Mouse (Mus musculus) heart, postnatal 4 days (tissue): ENCODE results near the gene Myb. TPM values are rescaled to one million over a fixed set of nuclear protein-coding genes. Genes with fewer than 3 reads are reported as not detected.

Experiments
- DNase-seq: peaks from one replicate; pipeline ENCODE4 v3.0.0; 2021
- total RNA-seq, 2 experiments: library from RNA; stranded (reverse); gene quantifications; 2 replicates each; pipeline ENCODE4 v1.2.3; 2021

Gene Myb
- total RNA-seq = under 1 TPM; 0.43 to 0.91 TPM

GRCm38 (mm10) chr10:21160537-21161358 lies at the start of gene Myb:
Gene Myb, minus strand, starts transcription at chr10:21160984.
- peak; percentile 65 for DNase-seq

GRCm38 (mm10) chr10:21207378-21207777 lies 46.6 kb upstream of the Myb start:
- no peak for DNase-seq

- DNase-seq = no peak
Observed at GRCm38 (mm10) chr10:21206232-21206631, 45.4 kb upstream of the Myb start.

DNA sequence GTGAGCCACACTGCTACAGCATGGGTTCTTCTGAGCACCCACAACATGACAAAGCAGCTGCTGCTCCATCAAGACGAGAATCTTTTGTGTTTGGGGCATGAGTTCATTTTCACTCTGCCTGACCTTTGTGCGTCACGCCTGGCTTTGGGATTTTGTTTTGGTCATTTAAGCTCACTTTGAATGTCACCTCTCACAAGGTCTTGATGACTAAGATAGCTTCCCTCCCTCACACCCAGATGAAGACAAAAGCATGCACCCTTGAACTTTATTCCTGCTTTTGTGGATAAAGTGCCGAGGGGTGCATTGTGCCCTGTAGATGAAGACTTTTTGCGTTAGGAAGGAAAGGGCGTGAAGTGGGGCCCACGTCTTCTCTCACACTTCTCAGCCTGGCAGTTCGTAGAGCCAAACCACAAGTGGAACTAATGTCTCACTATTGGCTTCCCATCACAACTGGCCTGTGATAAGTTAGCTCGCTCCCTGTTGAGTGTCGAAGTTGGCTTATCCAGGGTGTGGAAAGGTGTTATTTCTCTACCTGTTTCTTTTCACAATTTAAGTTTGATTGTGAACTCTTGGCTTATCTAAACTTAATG lies 43.8 kb upstream of the Myb start:
- no peak for DNase-seq

- no peak for DNase-seq
Observed at GRCm38 (mm10) chr10:21203886-21204285, 43.1 kb upstream of the Myb start.

- DNase-seq = no peak
Observed at GRCm38 (mm10) chr10:21203461-21203860, 42.7 kb upstream of the Myb start.

GRCm38 (mm10) chr10:21200761-21201160 lies 40.0 kb upstream of the Myb start:
- DNase-seq = no peak

GRCm38 (mm10) chr10:21200322-21200721 lies 39.5 kb upstream of the Myb start:
- no peak for DNase-seq

GRCm38 (mm10) chr10:21196646-21197116 lies 35.9 kb upstream of the Myb start:
- DNase-seq = no peak

GRCm38 (mm10) chr10:21195597-21195996 lies 34.8 kb upstream of the Myb start:
- DNase-seq = no peak

GRCm38 (mm10) chr10:21193935-21194505 lies 33.2 kb upstream of the Myb start:
- no peak for DNase-seq

DNA sequence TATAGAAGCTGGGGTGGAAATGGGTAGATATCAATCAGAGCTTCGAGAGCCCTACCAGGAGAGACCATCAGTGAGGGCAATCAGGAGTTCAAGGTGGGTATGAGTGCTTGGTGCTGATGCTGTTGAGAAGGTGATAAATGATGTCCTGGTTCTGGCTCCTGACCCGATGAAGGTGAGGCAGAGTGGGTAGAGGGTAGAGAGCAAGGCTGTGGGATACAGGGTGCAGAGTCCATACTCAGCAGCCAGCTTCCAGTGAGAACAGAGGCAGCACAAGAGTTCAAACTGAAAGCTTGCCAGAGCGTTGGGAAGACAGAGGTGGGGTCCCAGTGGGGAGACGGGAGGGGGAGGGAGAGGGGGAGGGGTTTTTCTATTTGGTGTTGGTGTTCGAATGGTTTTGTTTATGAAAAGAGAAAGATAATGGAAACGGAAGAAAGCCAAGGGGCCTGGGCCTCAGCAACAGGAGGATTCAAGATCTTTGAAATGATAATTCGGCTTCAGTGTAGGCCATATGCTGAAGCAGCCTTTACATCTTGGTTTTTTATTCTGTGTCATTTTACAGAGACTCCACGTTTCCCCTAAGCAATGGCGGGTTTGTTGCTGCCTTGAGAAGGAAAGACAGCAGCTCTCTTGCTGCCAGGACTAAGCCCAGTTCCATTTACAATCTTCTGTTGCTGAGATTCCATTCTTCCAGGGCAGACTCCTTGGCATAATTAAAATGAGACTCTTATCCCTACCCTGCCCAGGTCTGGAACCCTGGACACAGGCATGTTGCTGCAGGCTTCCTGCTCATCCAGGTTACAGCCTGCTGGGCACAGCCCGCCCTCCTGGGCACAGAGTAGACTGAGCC lies 32.5 kb upstream of the Myb start:
- no peak for DNase-seq

DNA sequence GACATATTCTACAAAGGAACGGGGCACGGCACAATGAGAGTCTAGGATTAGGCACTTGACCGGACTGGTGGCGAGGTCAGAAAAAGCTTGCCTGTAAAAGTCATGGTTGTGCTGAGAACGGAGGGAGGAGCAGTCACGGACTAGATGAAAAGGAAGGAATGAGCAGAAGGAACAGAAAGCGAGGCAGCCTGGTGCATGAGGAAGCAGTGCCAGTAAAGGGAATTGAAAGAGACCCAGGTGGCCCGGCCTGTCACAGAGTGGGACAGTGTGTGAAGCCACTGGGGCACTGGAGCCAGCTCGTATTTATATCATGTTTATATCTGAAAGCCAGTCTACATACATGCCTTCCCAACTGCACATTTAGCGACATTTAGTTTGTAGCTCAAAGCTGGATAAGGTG lies 31.7 kb upstream of the Myb start:
- no peak for DNase-seq

- DNase-seq = no peak
Observed at GRCm38 (mm10) chr10:21189756-21190397, 29.1 kb upstream of the Myb start.

- DNase-seq = no peak
Observed at GRCm38 (mm10) chr10:21189275-21189601, 28.5 kb upstream of the Myb start.

DNA sequence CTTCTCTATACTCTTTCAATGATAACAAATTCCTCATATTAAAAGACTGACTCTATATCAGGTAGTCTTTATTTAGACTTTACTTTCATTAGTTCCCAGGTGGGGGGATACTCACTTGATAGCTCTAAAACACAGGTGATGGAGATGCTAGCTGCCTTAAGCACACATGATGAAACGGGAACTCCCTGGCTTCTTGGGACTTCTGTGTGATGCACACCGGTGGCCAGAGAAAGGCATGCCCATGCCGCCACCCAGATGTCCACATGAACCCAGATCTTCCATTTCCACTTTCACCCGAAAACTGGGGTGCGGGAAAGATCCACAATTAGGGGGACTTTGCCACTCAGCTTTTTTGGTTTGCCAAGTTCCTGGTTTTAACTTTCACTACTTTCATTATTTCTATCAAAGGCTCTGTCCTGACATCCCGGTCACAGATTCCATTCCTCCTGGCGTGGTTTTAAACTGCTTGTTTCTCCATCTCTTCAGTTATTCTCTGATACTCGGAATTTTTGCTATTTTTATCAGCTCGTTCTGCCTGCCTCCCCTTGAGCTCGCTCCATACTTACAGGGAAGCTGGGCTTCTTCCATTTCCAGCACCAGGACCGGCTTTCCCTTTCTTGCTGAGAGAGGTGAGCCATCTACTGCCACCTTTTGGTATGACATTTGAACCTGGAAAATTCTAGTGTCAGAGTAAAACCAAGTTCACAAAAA lies 27.9 kb upstream of the Myb start:
- DNase-seq = peak; percentile 60

- DNase-seq = no peak
Observed at GRCm38 (mm10) chr10:21187847-21188246, 27.1 kb upstream of the Myb start.

DNA sequence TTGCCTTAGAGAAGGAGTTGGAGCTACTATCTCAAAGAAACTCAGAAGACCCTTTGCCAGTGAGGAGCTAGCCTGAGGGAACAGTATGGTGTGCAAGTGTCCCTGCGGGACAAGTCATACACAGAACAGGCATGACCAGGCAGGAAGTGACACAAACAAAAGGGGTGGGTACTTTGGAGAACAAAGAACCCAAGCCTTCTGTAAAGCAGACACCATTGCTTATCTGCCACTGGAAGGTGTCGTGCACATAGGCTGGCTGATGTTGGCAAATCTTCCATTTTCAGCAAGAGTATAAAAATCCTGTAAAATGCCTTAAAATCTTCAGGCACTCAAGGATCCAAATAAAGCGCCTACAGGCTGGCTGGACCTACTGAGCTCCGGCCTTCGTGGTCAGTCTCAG lies 25.9 kb upstream of the Myb start:
- DNase-seq = no peak

- DNase-seq = no peak
Observed at GRCm38 (mm10) chr10:21178711-21179110, 17.9 kb upstream of the Myb start.

DNA sequence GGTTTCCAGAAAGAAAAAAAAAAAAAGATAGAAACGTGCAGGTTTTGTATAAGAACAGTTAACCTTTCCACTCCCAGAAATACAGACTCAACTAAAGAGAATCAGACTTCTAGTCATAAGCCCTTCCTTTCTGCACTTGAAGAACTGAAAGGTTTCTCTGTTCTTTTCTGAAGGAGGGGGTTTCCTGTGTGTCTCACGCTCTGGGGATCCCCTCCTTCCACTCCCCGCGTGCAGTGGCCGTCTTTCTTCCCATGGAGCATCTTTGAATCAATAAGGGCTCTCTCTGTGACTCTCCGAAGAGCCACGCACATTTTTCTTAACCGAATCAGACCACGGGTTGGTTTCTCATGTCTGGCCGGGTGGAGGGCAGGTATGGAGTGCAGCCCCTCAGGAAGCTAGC lies 17.5 kb upstream of the Myb start:
- no peak for DNase-seq

DNA sequence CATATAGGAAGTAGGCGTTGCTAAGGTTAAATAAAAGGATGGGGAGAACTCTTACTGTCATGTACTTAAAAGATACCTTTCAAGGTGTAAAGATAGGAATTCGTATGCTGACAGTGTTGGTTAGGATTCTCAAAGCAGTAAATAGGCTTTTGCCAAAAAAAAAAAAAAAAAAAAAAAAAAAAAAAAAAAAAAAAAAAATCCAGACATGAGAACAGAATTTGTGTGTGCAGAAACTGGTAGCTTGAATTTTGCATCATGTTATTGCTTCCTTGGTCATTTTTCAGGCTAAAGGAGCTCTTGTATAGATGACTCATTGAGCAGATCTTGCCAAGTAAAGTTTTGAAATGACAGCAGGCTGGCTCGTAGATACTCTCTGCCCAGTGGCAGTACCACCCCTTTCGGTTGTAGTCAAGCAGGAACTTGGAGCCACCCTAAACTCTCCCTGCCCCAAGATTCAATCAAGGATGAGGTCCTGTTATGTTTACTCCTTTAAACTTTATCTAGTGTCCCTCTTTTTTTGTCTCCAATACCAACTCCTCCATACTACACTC lies 11.9 kb upstream of the Myb start:
- no peak for DNase-seq
